In the genomic region with DNA sequence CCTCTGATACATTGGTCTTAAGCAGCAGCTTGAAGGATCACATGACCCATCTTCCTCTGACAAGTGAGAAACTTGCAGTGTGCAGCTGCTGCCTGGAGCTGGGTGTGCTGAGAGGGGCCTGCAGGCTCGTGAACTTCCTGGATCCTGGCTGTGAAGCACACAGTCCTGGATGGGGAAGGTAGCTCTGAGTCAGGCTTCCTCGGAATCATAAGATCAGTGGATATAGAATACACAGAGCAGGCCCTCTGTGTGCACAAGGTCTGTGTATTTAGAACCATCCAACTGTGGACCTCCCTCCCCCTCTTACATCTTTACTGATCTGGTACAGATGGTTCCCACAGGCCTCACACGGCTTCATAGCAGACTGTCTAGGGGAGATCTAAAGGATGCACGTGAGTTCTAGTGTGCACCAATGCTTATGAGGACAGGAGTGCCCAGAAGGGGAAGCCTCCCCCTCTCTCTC, we compare ENCODE assay signal across 9 mouse cellular contexts.
DNase-seq lines count a peak whose midpoint lies in the region; ATAC-seq and TF ChIP-seq lines count a peak whose summit lies in the region.
"Had no signal": no experiment of that assay in that cellular context is flagged by ENCODE, and none has a peak within 500 bp of the region (broad histone marks: within the 10 kb centered on the region; RNA-seq: fewer than 3 reads in every experiment).

No protein-coding gene starts in this region.

- no peaks in the 10 kb centered on the region for H3K36me3 ChIP-seq in embryonic facial prominence, embryonic 15.5 days
- no peaks in the 10 kb centered on the region for H3K36me3 ChIP-seq in limb, embryonic 12.5 days
- no peaks in the 10 kb centered on the region for H3K36me3 ChIP-seq in stomach, postnatal 0 days (ENCODE audit: control insufficient read depth, insufficient read depth, low read length)
- H3K36me3 ChIP-seq in heart, embryonic 11.5 days (ENCODE audit: control insufficient read depth, insufficient read depth, low read length) = no peaks in the 10 kb centered on the region

- ATAC-seq in embryonic facial prominence, embryonic 15.5 days (ENCODE audit: insufficient number of reproducible peaks, low FRiP score, low TSS enrichment, low read depth) = peak; percentile 49; the same call in 1 of the 2 replicates
- ATAC-seq in limb, embryonic 12.5 days (ENCODE audit: insufficient number of reproducible peaks, insufficient read depth, low FRiP score, low TSS enrichment, low read depth) = peak; percentile 74
- peak; percentile 48 for ATAC-seq in stomach, postnatal 0 days (ENCODE audit: low FRiP score, low TSS enrichment)
- ATAC-seq in heart, embryonic 11.5 days (replicated peaks; ENCODE audit: insufficient number of reproducible peaks, low FRiP score, low TSS enrichment) = no peak
- ATAC-seq: Patski had no signal

- 6% methylated on average over 4 of the region's 4 CpGs for WGBS in embryonic facial prominence, embryonic 15.5 days
- 11% methylated on average over 4 of the region's 4 CpGs for WGBS in limb, embryonic 12.5 days
- 6% methylated on average over 4 of the region's 4 CpGs for WGBS in stomach, postnatal 0 days
- 27% methylated on average over 4 of the region's 4 CpGs for WGBS in heart, embryonic 11.5 days (ENCODE audit: insufficient replicate concordance)

- no peak for TF ChIP-seq EP300 in stomach, postnatal 0 days (optimal IDR thresholded peaks at IDR 0.05)

- no peaks in the 10 kb centered on the region for H3K27me3 ChIP-seq in embryonic facial prominence, embryonic 15.5 days
- peaks cover 7% of the 10 kb centered on the region; the same call in 1 of the 2 replicates for H3K27me3 ChIP-seq in limb, embryonic 12.5 days
- no peaks in the 10 kb centered on the region for H3K27me3 ChIP-seq in stomach, postnatal 0 days (ENCODE audit: control insufficient read depth, insufficient read depth, low read length)
- H3K27me3 ChIP-seq in heart, embryonic 11.5 days (ENCODE audit: control insufficient read depth, insufficient read depth, low read length) = 0 out of 2 replicates have a peak, but pooled peaks cover 7% of the 10 kb centered on the region

- H3K4me2 ChIP-seq in embryonic facial prominence, embryonic 15.5 days (replicated peaks) = no peak overlapping the region
- no peak overlapping the region for H3K4me2 ChIP-seq in limb, embryonic 12.5 days
- no peak overlapping the region for H3K4me2 ChIP-seq in stomach, postnatal 0 days (replicated peaks; ENCODE audit: low read depth)
- no peak overlapping the region for H3K4me2 ChIP-seq in heart, embryonic 11.5 days

- peak overlapping the region; percentile 5; the same call in 1 of the 2 replicates for H3K27ac ChIP-seq in embryonic facial prominence, embryonic 15.5 days (replicated peaks)
- H3K27ac ChIP-seq in limb, embryonic 12.5 days = peak overlapping the region; percentile 57
- H3K27ac ChIP-seq in stomach, postnatal 0 days (replicated peaks) = no peak overlapping the region
- no peak overlapping the region for H3K27ac ChIP-seq in heart, embryonic 11.5 days (ENCODE audit: low read depth, low read length)

- H3K4me3 ChIP-seq in embryonic facial prominence, embryonic 15.5 days (replicated peaks) = no peak overlapping the region
- no peak overlapping the region for H3K4me3 ChIP-seq in limb, embryonic 12.5 days (replicated peaks)
- H3K4me3 ChIP-seq in stomach, postnatal 0 days (ENCODE audit: low read depth, low read length) = no peak overlapping the region
- no peak overlapping the region for H3K4me3 ChIP-seq in heart, embryonic 11.5 days (ENCODE audit: low read depth, low read length)

- H3K9me3 ChIP-seq in embryonic facial prominence, embryonic 15.5 days (replicated peaks) = no peaks in the 10 kb centered on the region
- H3K9me3 ChIP-seq in limb, embryonic 12.5 days = no peaks in the 10 kb centered on the region; the same call in 1 of the 2 replicates
- H3K9me3 ChIP-seq in stomach, postnatal 0 days (ENCODE audit: control insufficient read depth, low read length) = no peaks in the 10 kb centered on the region
- no peaks in the 10 kb centered on the region for H3K9me3 ChIP-seq in heart, embryonic 11.5 days (replicated peaks; ENCODE audit: control insufficient read depth, low read length)

- peak; percentile 38 for DNase-seq in layer of hippocampus, adult 9-11 months
- DNase-seq in layer of hippocampus, adult 11-12 months (ENCODE audit: low spot score) = no peak
- no peak for DNase-seq in stomach, postnatal 0 days (ENCODE audit: low spot score)
- DNase-seq in adrenal gland, postnatal 25 days = no peak
- no peak for DNase-seq in spleen, adult 18-20 months

- no peak overlapping the region for H3K9ac ChIP-seq in embryonic facial prominence, embryonic 15.5 days
- H3K9ac ChIP-seq in limb, embryonic 12.5 days (replicated peaks) = no peak overlapping the region
- no peak overlapping the region for H3K9ac ChIP-seq in stomach, postnatal 0 days (ENCODE audit: low read length)
- no peak overlapping the region for H3K9ac ChIP-seq in heart, embryonic 11.5 days (ENCODE audit: low read depth, low read length)

- peaks cover 7% of the 10 kb centered on the region; the same call in 1 of the 2 replicates for H3K4me1 ChIP-seq in embryonic facial prominence, embryonic 15.5 days
- H3K4me1 ChIP-seq in limb, embryonic 12.5 days (replicated peaks) = peaks cover 11% of the 10 kb centered on the region
- no peaks in the 10 kb centered on the region for H3K4me1 ChIP-seq in stomach, postnatal 0 days (replicated peaks; ENCODE audit: control insufficient read depth, insufficient read depth)
- peaks cover 11% of the 10 kb centered on the region; the same call in 1 of the 2 replicates for H3K4me1 ChIP-seq in heart, embryonic 11.5 days (ENCODE audit: control insufficient read depth, insufficient read depth, low read length)

- TF ChIP-seq CTCF in stomach, postnatal 0 days (IDR thresholded peaks at IDR 0.05; ENCODE audit: low read depth) = no peak

Comparison
In these comparisons a context has a peak if more than half of its experiments do, and no peak if none do; other contexts are left out.
1. H3K27ac ChIP-seq: peak in embryonic facial prominence, embryonic 15.5 days (single experiment) and limb, embryonic 12.5 days (single experiment); none in stomach, postnatal 0 days (single experiment) and heart, embryonic 11.5 days (single experiment).